Mouse (Mus musculus) spleen, adult 2 months (tissue): ENCODE measurements around the gene Gm10803. TPM values are rescaled to one million over a fixed set of nuclear protein-coding genes. Genes with fewer than 3 reads are reported as not detected.
"Not testable (repeated sequence)": the region's sequence is repeated elsewhere in the genome, so short reads cannot be mapped to it uniquely, and the experiment has no call there.

Experiments used
- DNase-seq, 2 experiments: peaks; one replicate each; pipeline versions ENCODE4 v3.0.0 to v3.0.0-alpha.2; 2012 to 2021; ENCODE audit warnings: low spot score in 2 of 2, low read depth in 1 of 2
- H3K27ac ChIP-seq: fragments of 200-500 bp; 2 replicates; pipeline ENCODE4 v1.5.1; 2012; ENCODE audit warnings: low read length, inconsistent platforms; ENCODE audit not compliant: insufficient read depth
- H3K27me3 ChIP-seq: fragments of 200-500 bp; 2 replicates; pipeline ENCODE4 v1.6.1; 2012; ENCODE audit warnings: mild to moderate bottlenecking, moderate library complexity, low read length, inconsistent platforms; ENCODE audit not compliant: control insufficient read depth, insufficient read depth
- H3K36me3 ChIP-seq: fragments of 200-500 bp; 2 replicates; pipeline ENCODE4 v1.6.1; 2012; ENCODE audit warnings: mild to moderate bottlenecking, low read length, inconsistent platforms; ENCODE audit not compliant: control insufficient read depth, insufficient read depth
- H3K4me1 ChIP-seq: fragments of 200-500 bp; 2 replicates; pipeline ENCODE4 v1.6.1; 2011; ENCODE audit warnings: inconsistent platforms; ENCODE audit not compliant: control insufficient read depth, insufficient read depth, insufficient read length
- H3K4me3 ChIP-seq: fragments of 200-500 bp; 2 replicates; pipeline ENCODE4 v1.5.1; 2011; ENCODE audit warnings: mild to moderate bottlenecking, inconsistent platforms; ENCODE audit not compliant: insufficient read depth, insufficient read length; ENCODE audit errors: extremely low read depth
- CTCF ChIP-seq: fragments of 200-500 bp; IDR thresholded peaks from 2 replicates; pipeline ENCODE4 v1.5.1; 2011; ENCODE audit warnings: mild to moderate bottlenecking, inconsistent platforms; ENCODE audit not compliant: insufficient read depth, insufficient read length, insufficient replicate concordance; ENCODE audit errors: extremely low read depth
- POLR2A ChIP-seq: fragments of 200-500 bp; IDR thresholded peaks from 2 replicates; pipeline ENCODE4 v1.6.1; 2011; ENCODE audit warnings: low read depth, low read length, inconsistent platforms
- WGBS: fragments of 180-500 bp; shearing (Covaris S2); methylation state at CpG from one replicate; pipeline ENCODE4 v1.1.7; 2018; 5-methylcytosine and 5-hydroxymethylcytosine counted together
- polyA plus RNA-seq: library from polyadenylated mRNA; depleted of rRNA; stranded (reverse); fragments of >200 nt; gene quantifications from 2 replicates; pipeline ENCODE4 v1.2.3, GENCODE M21; 2012; rRNA removed

The Gm10803 gene
- not detected in 2 replicates for polyA plus RNA-seq

GRCm38 (mm10) chr2:93560268-93560667 lies at the start of gene Gm10803:
Gene Gm10803, plus strand, starts transcription at chr2:93560568.
- WGBS: 86% methylated on average over 2 of the region's 2 CpGs
- H3K36me3 ChIP-seq, H3K4me3 ChIP-seq, H3K4me1 ChIP-seq, DNase-seq, H3K27me3 ChIP-seq, H3K27ac ChIP-seq: not testable (repeated sequence)

GRCm38 (mm10) chr2:93510839-93511238 lies 49.5 kb upstream of the Gm10803 start:
- H3K27me3 ChIP-seq: no peaks in the 10 kb centered on the region
- H3K27ac ChIP-seq: no peak overlapping the region
- TF ChIP-seq CTCF (no peak), POLR2A (no peak)
- DNase-seq: no peak
- no peaks in the 10 kb centered on the region for H3K4me1 ChIP-seq
- 85% methylated on average over 1 of the region's 1 CpGs for WGBS
- H3K4me3 ChIP-seq: no peak overlapping the region
- no peaks in the 10 kb centered on the region for H3K36me3 ChIP-seq

DNA sequence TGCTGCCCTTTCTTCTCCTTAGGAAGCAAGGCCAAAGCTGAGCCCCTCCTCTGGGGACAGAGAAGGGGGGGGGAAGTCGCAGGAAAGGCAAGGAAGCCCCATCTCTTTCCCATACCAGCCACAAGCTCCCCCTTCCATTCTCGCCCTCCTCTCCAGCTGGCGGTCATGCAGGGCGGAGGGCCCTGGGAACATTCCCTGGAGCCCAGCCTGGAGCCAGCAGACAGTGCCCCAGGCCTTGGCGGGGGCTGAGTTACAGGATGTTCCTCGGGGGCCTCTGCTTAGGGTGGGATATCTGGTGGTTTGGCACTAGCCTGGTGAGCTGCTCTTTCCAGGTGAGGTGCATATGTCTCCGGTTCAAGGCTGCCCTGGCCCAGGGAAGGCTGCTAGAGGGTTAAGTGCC lies 48.2 kb upstream of the Gm10803 start:
- no peak for TF ChIP-seq POLR2A
- TF ChIP-seq CTCF: no peak
- Histone ChIP-seq H3K27ac (no peak overlapping the region), H3K4me3 (no peak overlapping the region), H3K36me3 (no peaks in the 10 kb centered on the region), H3K27me3 (no peaks in the 10 kb centered on the region), H3K4me1 (no peaks in the 10 kb centered on the region)
- WGBS: 74% methylated on average over 7 of the region's 7 CpGs
- DNase-seq: no peak

GRCm38 (mm10) chr2:93515246-93515645 lies 45.1 kb upstream of the Gm10803 start:
- Histone ChIP-seq H3K4me1 (no peaks in the 10 kb centered on the region), H3K36me3 (no peaks in the 10 kb centered on the region), H3K27me3 (no peaks in the 10 kb centered on the region), H3K27ac (no peak overlapping the region), H3K4me3 (no peak overlapping the region)
- 76% methylated on average over 4 of the region's 4 CpGs for WGBS
- TF ChIP-seq CTCF: no peak
- no peak for TF ChIP-seq POLR2A
- no peak for DNase-seq

DNA sequence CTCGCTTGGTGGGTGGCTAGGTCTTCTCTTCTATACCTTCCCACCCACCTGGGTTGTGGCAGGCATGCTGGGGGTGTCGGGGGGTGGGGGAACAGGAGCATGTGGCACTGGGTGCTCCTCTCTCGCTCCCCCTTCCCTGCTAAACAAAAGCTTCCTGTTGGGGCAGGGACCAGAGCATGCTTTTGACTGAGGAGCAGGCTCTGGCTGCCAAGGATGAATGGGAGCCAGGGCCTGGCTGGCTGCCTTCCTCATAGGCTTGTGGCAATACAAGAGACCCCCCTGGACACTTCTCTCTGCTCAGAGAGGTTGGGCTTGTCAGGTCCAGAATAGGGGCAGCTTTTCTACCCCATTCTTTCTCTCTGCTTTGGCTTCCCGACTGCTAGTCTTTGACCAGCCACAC lies 39.3 kb upstream of the Gm10803 start:
- Histone ChIP-seq H3K4me1 (no peaks in the 10 kb centered on the region), H3K27me3 (no peaks in the 10 kb centered on the region), H3K27ac (no peak overlapping the region), H3K4me3 (no peak overlapping the region), H3K36me3 (no peaks in the 10 kb centered on the region)
- 75% methylated on average over 4 of the region's 4 CpGs for WGBS
- TF ChIP-seq POLR2A (no peak), CTCF (no peak)
- DNase-seq: no peak

DNA sequence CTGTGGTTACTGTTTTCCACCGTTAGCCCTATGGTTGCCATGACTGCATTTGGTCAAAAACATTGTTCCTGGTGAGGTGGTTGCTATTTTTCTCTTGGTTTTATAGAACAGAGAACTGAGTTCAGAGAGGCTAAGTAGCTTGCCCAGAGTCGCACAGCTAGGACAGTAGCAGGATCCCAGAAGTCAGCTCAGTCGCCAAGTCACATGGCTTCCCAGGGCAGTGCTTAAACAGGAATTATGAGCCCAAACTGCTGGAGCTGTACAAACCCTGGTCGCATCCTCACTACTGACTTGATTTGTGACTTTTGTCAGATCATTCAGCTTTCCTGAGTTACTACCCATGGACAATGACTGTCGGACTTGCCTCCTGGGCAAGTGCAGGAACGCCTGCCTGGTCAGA lies 38.8 kb upstream of the Gm10803 start:
- DNase-seq: no peak
- no peak overlapping the region for H3K27ac ChIP-seq
- no peaks in the 10 kb centered on the region for H3K4me1 ChIP-seq
- H3K36me3 ChIP-seq: no peaks in the 10 kb centered on the region
- no peaks in the 10 kb centered on the region for H3K27me3 ChIP-seq
- TF ChIP-seq POLR2A (no peak), CTCF (no peak)
- 87% methylated on average over 6 of the region's 6 CpGs for WGBS
- no peak overlapping the region for H3K4me3 ChIP-seq

DNA sequence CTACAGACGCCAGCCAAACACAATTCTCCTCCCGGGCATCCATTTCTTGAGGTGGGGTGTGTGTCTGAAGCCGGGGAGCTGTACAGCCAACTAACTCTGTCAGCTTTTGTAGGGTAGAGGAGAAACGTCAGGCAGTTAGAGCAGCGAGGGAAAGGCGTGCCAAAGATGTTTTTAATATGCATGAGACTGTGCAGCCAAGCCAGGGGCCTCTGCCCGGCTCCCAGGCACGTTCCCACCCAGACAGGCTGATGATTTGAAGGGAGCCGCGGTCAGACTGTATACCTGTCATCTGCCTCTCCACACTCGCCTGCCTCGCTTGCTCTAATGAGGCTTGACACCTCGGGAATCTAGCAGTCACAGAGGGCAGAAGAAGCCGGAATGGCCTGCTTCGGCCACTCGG lies 38.4 kb upstream of the Gm10803 start:
- DNase-seq: no peak
- Histone ChIP-seq H3K27ac (no peak overlapping the region), H3K27me3 (no peaks in the 10 kb centered on the region), H3K4me1 (no peaks in the 10 kb centered on the region), H3K4me3 (no peak overlapping the region), H3K36me3 (no peaks in the 10 kb centered on the region)
- no peak for TF ChIP-seq POLR2A
- no peak for TF ChIP-seq CTCF
- WGBS: 85% methylated on average over 16 of the region's 16 CpGs
